Mouse (Mus musculus): ENCODE data around the gene Zfp119b.
A peak's percentile ranks its signal among the peaks of the same experiment; 100 is the strongest.

DNA sequence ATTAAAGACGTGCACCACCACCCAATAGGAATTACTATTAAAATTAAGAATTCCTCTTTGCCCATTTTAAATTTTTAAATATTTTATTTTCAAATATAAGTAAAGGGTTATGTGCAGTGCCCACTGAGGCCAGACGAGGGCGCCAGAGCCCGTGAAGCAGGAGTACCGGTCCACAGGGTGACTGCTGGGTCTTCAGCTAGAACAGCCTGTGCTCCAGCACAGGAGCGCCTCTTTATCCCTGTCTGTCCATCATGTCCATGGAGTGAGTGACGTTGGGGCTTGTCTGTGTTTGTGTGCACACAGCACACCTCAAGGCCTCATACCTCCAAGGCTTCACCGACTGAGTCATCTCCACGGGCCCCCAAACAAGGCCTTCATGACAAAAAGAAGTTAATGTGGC, 7.9 kb upstream of the Zfp119b start:
- TF ChIP-seq GATA2 (IDR thresholded peaks at IDR 0.05; ENCODE audit: borderline replicate concordance, low read depth, low read length), result no peak
- peak; percentile 69 for TF ChIP-seq CTCF (IDR thresholded peaks at IDR 0.05; ENCODE audit: low read depth, low read length)
